8 mouse cellular contexts compared by ENCODE assay signal in the genomic region with DNA sequence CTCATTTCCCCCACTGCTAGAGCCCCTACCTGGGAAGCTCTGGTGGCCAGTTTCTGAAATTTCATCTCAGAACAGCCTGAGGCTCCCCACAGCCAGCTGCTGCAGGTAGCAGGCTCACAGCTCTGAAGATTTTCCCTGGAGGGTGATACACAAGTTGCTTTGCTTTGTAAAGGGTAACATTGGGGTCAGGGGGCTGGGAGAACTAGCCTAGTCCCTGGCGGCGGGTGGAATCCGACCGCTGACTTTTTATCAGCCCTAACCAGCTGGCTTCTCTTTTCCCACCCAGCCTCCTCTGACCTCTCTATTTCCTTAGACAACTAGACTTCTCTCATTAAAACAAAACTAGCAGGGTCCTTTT. TPM values are rescaled to one million over a fixed set of nuclear protein-coding genes. Genes with fewer than 3 reads are reported as not detected.
A peak's percentile ranks its signal among the peaks of the same experiment; 100 is the strongest.
DNase-seq lines count a peak whose midpoint lies in the region; ATAC-seq and TF ChIP-seq lines count a peak whose summit lies in the region.

No protein-coding gene starts in this region.

- peaks cover 32% of the 10 kb centered on the region for H3K4me1 ChIP-seq in kidney, embryonic 14.5 days (ENCODE audit: control insufficient read depth, insufficient read depth, low read length)
- peaks cover 5% of the 10 kb centered on the region; the same call in 1 of the 2 replicates for H3K4me1 ChIP-seq in embryonic facial prominence, embryonic 15.5 days
- H3K4me1 ChIP-seq in limb, embryonic 13.5 days: peaks cover 43% of the 10 kb centered on the region
- no peaks in the 10 kb centered on the region for H3K4me1 ChIP-seq in small intestine, adult 2 months (ENCODE audit: control insufficient read depth, insufficient read depth, insufficient read length, low read length)

- TF ChIP-seq CTCF in small intestine, adult 2 months (IDR thresholded peaks at IDR 0.05; ENCODE audit: extremely low read depth, insufficient read length, insufficient replicate concordance, low read depth, low read length): no peak

- H3K9me3 ChIP-seq in kidney, embryonic 14.5 days (ENCODE audit: control insufficient read depth, low read length): no peaks in the 10 kb centered on the region
- H3K9me3 ChIP-seq in embryonic facial prominence, embryonic 15.5 days (replicated peaks): no peaks in the 10 kb centered on the region
- no peaks in the 10 kb centered on the region for H3K9me3 ChIP-seq in limb, embryonic 13.5 days

- no peaks in the 10 kb centered on the region for H3K27me3 ChIP-seq in kidney, embryonic 14.5 days (ENCODE audit: control insufficient read depth, insufficient read depth, low read length)
- H3K27me3 ChIP-seq in embryonic facial prominence, embryonic 15.5 days: no peaks in the 10 kb centered on the region
- no peaks in the 10 kb centered on the region for H3K27me3 ChIP-seq in limb, embryonic 13.5 days
- H3K27me3 ChIP-seq in small intestine, adult 2 months (ENCODE audit: control insufficient read depth, insufficient read depth, low read length): no peaks in the 10 kb centered on the region

- ATAC-seq in kidney, embryonic 14.5 days (ENCODE audit: low FRiP score, low TSS enrichment): 0 out of 2 replicates have a peak, but pooled peaks have one; percentile 41
- no peak; the same call in 1 of the 2 replicates for ATAC-seq in embryonic facial prominence, embryonic 15.5 days (ENCODE audit: insufficient number of reproducible peaks, low FRiP score, low TSS enrichment, low read depth)
- ATAC-seq in limb, embryonic 13.5 days (ENCODE audit: low FRiP score, low read depth): 0 out of 2 replicates have a peak, but pooled peaks have one; percentile 48

- no peak overlapping the region; the same call in 1 of the 2 replicates for H3K4me3 ChIP-seq in kidney, embryonic 14.5 days (ENCODE audit: low read length)
- peak overlapping the region; percentile 8; the same call in 1 of the 2 replicates for H3K4me3 ChIP-seq in embryonic facial prominence, embryonic 15.5 days (replicated peaks)
- H3K4me3 ChIP-seq in limb, embryonic 13.5 days: peak overlapping the region; percentile 11
- H3K4me3 ChIP-seq in small intestine, adult 2 months (ENCODE audit: low read depth, low read length): peak overlapping the region; percentile 34; the same call in 1 of the 2 replicates

- H3K4me2 ChIP-seq in kidney, embryonic 14.5 days (replicated peaks; ENCODE audit: low read depth, low read length): peak overlapping the region; percentile 26
- peak overlapping the region; percentile 34 for H3K4me2 ChIP-seq in embryonic facial prominence, embryonic 15.5 days (replicated peaks)
- peak overlapping the region; percentile 29 for H3K4me2 ChIP-seq in limb, embryonic 13.5 days (replicated peaks)

- no peaks in the 10 kb centered on the region for H3K36me3 ChIP-seq in kidney, embryonic 14.5 days (ENCODE audit: control insufficient read depth, insufficient read depth, low read length)
- no peaks in the 10 kb centered on the region for H3K36me3 ChIP-seq in embryonic facial prominence, embryonic 15.5 days
- no peaks in the 10 kb centered on the region for H3K36me3 ChIP-seq in limb, embryonic 13.5 days
- no peaks in the 10 kb centered on the region for H3K36me3 ChIP-seq in small intestine, adult 2 months (ENCODE audit: control insufficient read depth, insufficient read depth, low read length)

- TF ChIP-seq POLR2A in small intestine, adult 2 months (IDR thresholded peaks at IDR 0.05; ENCODE audit: low read depth, low read length): no peak

- no peak for DNase-seq in kidney, postnatal 14 days
- DNase-seq in thymus, postnatal 36 days: no peak
- DNase-seq in adrenal gland, postnatal 14 days: no peak
- DNase-seq in kidney, adult 18-20 months: no peak

- H3K9ac ChIP-seq in kidney, embryonic 14.5 days (ENCODE audit: low read depth, low read length): peak overlapping the region; percentile 32; the same call in 1 of the 2 replicates
- no peak overlapping the region for H3K9ac ChIP-seq in embryonic facial prominence, embryonic 15.5 days
- H3K9ac ChIP-seq in limb, embryonic 13.5 days: peak overlapping the region; percentile 8; the same call in 1 of the 2 replicates

- H3K27ac ChIP-seq in kidney, embryonic 14.5 days (ENCODE audit: low read depth, low read length): peak overlapping the region; percentile 18; the same call in 1 of the 2 replicates
- peak overlapping the region; percentile 28; the same call in 1 of the 2 replicates for H3K27ac ChIP-seq in embryonic facial prominence, embryonic 15.5 days (replicated peaks)
- peak overlapping the region; percentile 8; the same call in 1 of the 2 replicates for H3K27ac ChIP-seq in limb, embryonic 13.5 days
- H3K27ac ChIP-seq in small intestine, adult 2 months (ENCODE audit: insufficient read depth, low read depth, low read length): peak overlapping the region; percentile 17; the same call in 1 of the 2 replicates

- WGBS in kidney, embryonic 14.5 days: 13% methylated on average over 4 of the region's 4 CpGs
- 20% methylated on average over 4 of the region's 4 CpGs for WGBS in embryonic facial prominence, embryonic 15.5 days
- 22% methylated on average over 4 of the region's 4 CpGs for WGBS in limb, embryonic 13.5 days
- WGBS in small intestine, adult 2 months: 53% methylated on average over 4 of the region's 4 CpGs

RNA-seq across cellular contexts. Expression of gene Rffl, which starts 25.0 kb away (rescaled TPM):
- polyA plus RNA-seq in kidney, embryonic 14.5 days (2014; fragmentation: Nextera tagmentation; extraction: Ambion mirVana): 13.1 and 23.5 TPM in 2 replicates
- 12.5 and 15.3 TPM in 2 replicates for polyA plus RNA-seq in embryonic facial prominence, embryonic 15.5 days (2015; fragmentation: Nextera tagmentation; extraction: Ambion mirVana)
- polyA plus RNA-seq in limb, embryonic 13.5 days (2015; fragmentation: Nextera tagmentation; extraction: Ambion mirVana): 12.3 and 14.7 TPM in 2 replicates
- polyA plus RNA-seq in small intestine, adult 2 months (2012; rRNA removed): 7.0 and 8.9 TPM in 2 replicates
- 7.8 and 11.8 TPM in 2 replicates for total RNA-seq in adrenal gland, postnatal 14 days (2021)

RNA-seq across cellular contexts. Expression of gene Rad51d, which starts 44.4 kb away (rescaled TPM):
- polyA plus RNA-seq in kidney, embryonic 14.5 days (2014; fragmentation: Nextera tagmentation; extraction: Ambion mirVana): 8.8 and 11.5 TPM in 2 replicates
- 14.3 and 14.9 TPM in 2 replicates for polyA plus RNA-seq in embryonic facial prominence, embryonic 15.5 days (2015; fragmentation: Nextera tagmentation; extraction: Ambion mirVana)
- 9.5 and 12.6 TPM in 2 replicates for polyA plus RNA-seq in limb, embryonic 13.5 days (2015; fragmentation: Nextera tagmentation; extraction: Ambion mirVana)
- polyA plus RNA-seq in small intestine, adult 2 months (2012; rRNA removed): 6.8 and 10.2 TPM in 2 replicates
- total RNA-seq in adrenal gland, postnatal 14 days (2021): 15.0 and 15.4 TPM in 2 replicates

RNA-seq across cellular contexts. Expression of gene Fndc8, which starts 45.9 kb away (rescaled TPM):
- polyA plus RNA-seq in kidney, embryonic 14.5 days (2014; fragmentation: Nextera tagmentation; extraction: Ambion mirVana): 0.19 and 0.23 TPM in 2 replicates
- 0.39 and 0.51 TPM in 2 replicates for polyA plus RNA-seq in embryonic facial prominence, embryonic 15.5 days (2015; fragmentation: Nextera tagmentation; extraction: Ambion mirVana)
- polyA plus RNA-seq in limb, embryonic 13.5 days (2015; fragmentation: Nextera tagmentation; extraction: Ambion mirVana): 0.19 and 0.23 TPM in 2 replicates
- polyA plus RNA-seq in small intestine, adult 2 months (2012; rRNA removed): 0.13 TPM in 1 of 2 replicates, not detected in the other
- 0.15 and 0.23 TPM in 2 replicates for total RNA-seq in adrenal gland, postnatal 14 days (2021)
